Comparison of ENCODE assay signal across 25 mouse cellular contexts in the genomic region with DNA sequence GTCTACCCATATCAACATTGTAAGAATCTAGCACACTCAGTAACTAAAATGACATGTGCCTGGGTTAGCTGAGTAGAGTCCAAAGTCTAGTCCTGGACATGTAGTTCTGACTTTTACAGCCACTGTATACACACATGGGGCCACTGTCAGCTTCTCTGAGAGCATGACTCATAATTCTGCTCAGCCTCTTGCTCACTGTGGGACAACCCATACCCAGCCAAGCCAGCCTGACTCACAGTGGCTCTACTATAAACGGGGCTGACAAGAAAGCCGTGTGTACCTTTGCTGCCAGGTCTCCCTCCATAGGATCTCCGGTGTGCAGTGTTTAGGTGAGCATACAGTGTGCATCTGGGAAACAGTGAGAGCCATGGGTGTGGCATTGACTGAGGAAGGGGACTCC. TPM values are rescaled to one million over a fixed set of nuclear protein-coding genes. Genes with fewer than 3 reads are reported as not detected.
A peak's percentile ranks its signal among the peaks of the same experiment; 100 is the strongest.
DNase-seq lines count a peak whose midpoint lies in the region; ATAC-seq and TF ChIP-seq lines count a peak whose summit lies in the region.
"Had no signal": no experiment of that assay in that cellular context is flagged by ENCODE, and none has a peak within 500 bp of the region (broad histone marks: within the 10 kb centered on the region; RNA-seq: fewer than 3 reads in every experiment).

No protein-coding gene starts in this region.

- no peaks in the 10 kb centered on the region for H3K27me3 ChIP-seq in liver, postnatal 0 days (ENCODE audit: insufficient read depth, low read length)
- no peaks in the 10 kb centered on the region for H3K27me3 ChIP-seq in liver, embryonic 12.5 days (replicated peaks)
- no peaks in the 10 kb centered on the region for H3K27me3 ChIP-seq in Patski
- H3K27me3 ChIP-seq in stomach, embryonic 15.5 days (replicated peaks): no peaks in the 10 kb centered on the region
- H3K27me3 ChIP-seq: limb, embryonic 15.5 days; midbrain, embryonic 15.5 days had no signal

- POLR2A ChIA-PET in Patski (lab: Charles Lee): no interaction called here

- peak; percentile 61 for ATAC-seq in liver, postnatal 0 days
- no peak for ATAC-seq in liver, embryonic 12.5 days
- peak; percentile 82 for ATAC-seq in Patski
- ATAC-seq in stomach, embryonic 15.5 days (ENCODE audit: insufficient read depth, low FRiP score, low read depth): peak; percentile 96
- ATAC-seq: activated CD4-positive, CD25-positive, alpha-beta regulatory T cell, adult 4 months; forebrain, postnatal 0 days; hindbrain, postnatal 0 days; midbrain, embryonic 15.5 days had no signal

- no peaks in the 10 kb centered on the region for H3K9me3 ChIP-seq in liver, postnatal 0 days (ENCODE audit: low read length)
- H3K9me3 ChIP-seq in liver, embryonic 12.5 days (replicated peaks): no peaks in the 10 kb centered on the region
- H3K9me3 ChIP-seq in stomach, embryonic 15.5 days: no peaks in the 10 kb centered on the region
- H3K9me3 ChIP-seq: limb, embryonic 15.5 days; midbrain, embryonic 15.5 days had no signal

- no peak for DNase-seq in liver, postnatal 0 days
- DNase-seq in Patski (ENCODE audit: low read depth, low spot score) (no peak), MN1 (ENCODE audit: low spot score) (no peak)
- DNase-seq in gastrocnemius, adult 2 months: no peak
- no peak for DNase-seq in ovary, postnatal 36 days (ENCODE audit: low spot score)
- DNase-seq: cerebellum, adult 9-10 months; forebrain, postnatal 0 days; gastrocnemius, postnatal 25 days; heart, postnatal 14 days; kidney, postnatal 10 days; layer of hippocampus, adult 9-11 months; thymus, postnatal 25 days had no signal

- no peak overlapping the region for H3K9ac ChIP-seq in liver, postnatal 0 days (replicated peaks)
- no peak overlapping the region for H3K9ac ChIP-seq in liver, embryonic 12.5 days
- no peak overlapping the region for H3K9ac ChIP-seq in stomach, embryonic 15.5 days
- H3K9ac ChIP-seq: forebrain, postnatal 0 days; limb, embryonic 15.5 days; midbrain, embryonic 15.5 days had no signal

- no peak overlapping the region for H3K4me3 ChIP-seq in liver, postnatal 0 days (ENCODE audit: low read depth, low read length)
- H3K4me3 ChIP-seq in liver, embryonic 12.5 days: no peak overlapping the region
- H3K4me3 ChIP-seq in embryonic fibroblast, embryonic 13.5 days (ENCODE audit: insufficient read depth, low read length): no peak overlapping the region
- H3K4me3 ChIP-seq in stomach, embryonic 15.5 days (replicated peaks): no peak overlapping the region
- H3K4me3 ChIP-seq in gastrocnemius, adult 2 months: no peak overlapping the region
- H3K4me3 ChIP-seq: erythroblast, embryonic 14.5 days; limb, embryonic 15.5 days; midbrain, embryonic 15.5 days had no signal

- intact Hi-C loops in gastrocnemius, adult 2 months (cut with DNase I): no loop called here

- WGBS in liver, postnatal 0 days (ENCODE audit: insufficient replicate concordance): 82% methylated on average over 3 of the region's 3 CpGs
- WGBS in liver, embryonic 12.5 days (ENCODE audit: insufficient replicate concordance): 75% methylated on average over 3 of the region's 3 CpGs
- 66% methylated on average over 3 of the region's 3 CpGs for WGBS in stomach, embryonic 15.5 days

- H3K4me2 ChIP-seq in liver, postnatal 0 days (ENCODE audit: low read depth, low read length): no peak overlapping the region
- H3K4me2 ChIP-seq in liver, embryonic 12.5 days: no peak overlapping the region
- no peak overlapping the region for H3K4me2 ChIP-seq in stomach, embryonic 15.5 days
- H3K4me2 ChIP-seq: limb, embryonic 15.5 days; midbrain, embryonic 15.5 days had no signal

- in situ Hi-C loops in Patski (cut with MboI; ENCODE audit: low pct_unique_long_range_greater_than_20kb): no loop called here

- TF ChIP-seq CTCF in liver, postnatal 0 days (IDR thresholded peaks at IDR 0.05; ENCODE audit: low read depth): no peak
- TF ChIP-seq CTCF in Patski (IDR thresholded peaks at IDR 0.05): no peak
- TF ChIP-seq CTCF in embryonic fibroblast, embryonic 13.5 days (IDR thresholded peaks at IDR 0.05; ENCODE audit: borderline replicate concordance, insufficient read depth, low read length): no peak
- TF ChIP-seq CTCF in gastrocnemius, adult 2 months (IDR thresholded peaks at IDR 0.05): no peak

- TF ChIP-seq POLR2A in embryonic fibroblast, embryonic 13.5 days (IDR thresholded peaks at IDR 0.05; ENCODE audit: low read depth, low read length): no peak

- no peaks in the 10 kb centered on the region for H3K36me3 ChIP-seq in liver, postnatal 0 days (replicated peaks; ENCODE audit: insufficient read depth, low read length)
- H3K36me3 ChIP-seq in liver, embryonic 12.5 days: no peaks in the 10 kb centered on the region
- H3K36me3 ChIP-seq in stomach, embryonic 15.5 days: no peaks in the 10 kb centered on the region
- H3K36me3 ChIP-seq: limb, embryonic 15.5 days; midbrain, embryonic 15.5 days had no signal

- H3K4me1 ChIP-seq in liver, postnatal 0 days (ENCODE audit: insufficient read depth): no peaks in the 10 kb centered on the region
- no peaks in the 10 kb centered on the region for H3K4me1 ChIP-seq in liver, embryonic 12.5 days
- H3K4me1 ChIP-seq in embryonic fibroblast, embryonic 13.5 days (ENCODE audit: control insufficient read depth, insufficient read depth, low read length): peaks cover 4% of the 10 kb centered on the region
- no peaks in the 10 kb centered on the region for H3K4me1 ChIP-seq in stomach, embryonic 15.5 days
- H3K4me1 ChIP-seq: limb, embryonic 15.5 days; midbrain, embryonic 15.5 days had no signal

- no peak overlapping the region for H3K27ac ChIP-seq in liver, postnatal 0 days (ENCODE audit: low read depth)
- H3K27ac ChIP-seq in liver, embryonic 12.5 days: no peak overlapping the region
- peak overlapping the region; percentile 58; the same call in 1 of the 2 replicates for H3K27ac ChIP-seq in embryonic fibroblast, embryonic 13.5 days (ENCODE audit: insufficient read depth, low read length)
- no peak overlapping the region for H3K27ac ChIP-seq in stomach, embryonic 15.5 days
- no peak overlapping the region for H3K27ac ChIP-seq in gastrocnemius, adult 2 months
- H3K27ac ChIP-seq: hindbrain, postnatal 0 days; limb, embryonic 15.5 days; midbrain, embryonic 15.5 days had no signal

- TF ChIP-seq EP300 in liver, postnatal 0 days (IDR thresholded peaks at IDR 0.05; ENCODE audit: low read depth): no peak

- CTCF ChIA-PET in Patski (lab: Charles Lee): interaction anchor here (1.8 kb wide), 1 partner anchor 122 kb away, joined by 4 read pairs; no protein-coding TSS in a partner anchor

RNA-seq across cellular contexts. Expression of a gene that starts 19.2 kb away (rescaled TPM):
- polyA plus RNA-seq in liver, postnatal 0 days (2015; fragmentation: Nextera tagmentation; extraction: Ambion mirVana): not detected in 2 replicates
- not detected in 2 replicates for polyA plus RNA-seq in liver, embryonic 12.5 days (2016; fragmentation: Nextera tagmentation; extraction: Ambion mirVana)
- polyA plus RNA-seq in Patski (2021): not detected
- not detected in 2 replicates for polyA plus RNA-seq in embryonic fibroblast, embryonic 13.5 days (2011; ENCODE audit: insufficient read length, low read depth, missing spikeins)
- polyA plus RNA-seq in stomach, embryonic 15.5 days (2015; fragmentation: Nextera tagmentation; extraction: Ambion mirVana): 5.2 and 6.7 TPM in 2 replicates
- total RNA-seq in gastrocnemius, adult 2 months (2021): not detected
- total RNA-seq: gastrocnemius, postnatal 25 days; heart, postnatal 14 days; hindbrain, postnatal 0 days; left cerebral cortex, postnatal 10 days; megakaryocyte, adult 5-6 weeks; MEL had no signal
- polyA plus RNA-seq: activated CD4-positive, CD25-positive, alpha-beta regulatory T cell, adult 4 months; erythroblast, embryonic 14.5 days; forebrain, postnatal 0 days; hindbrain, postnatal 0 days; limb, embryonic 15.5 days; lung, embryonic 16.5 days; midbrain, embryonic 15.5 days; neural tube, embryonic 11.5 days had no signal

RNA-seq across cellular contexts. Expression of a gene that starts 28.0 kb away (rescaled TPM):
- polyA plus RNA-seq in liver, postnatal 0 days (2015; fragmentation: Nextera tagmentation; extraction: Ambion mirVana): 3.5 and 3.9 TPM in 2 replicates
- polyA plus RNA-seq in liver, embryonic 12.5 days (2016; fragmentation: Nextera tagmentation; extraction: Ambion mirVana): 4.6 and 6.0 TPM in 2 replicates
- polyA plus RNA-seq in Patski (2021): 8.8 TPM
- 3.2 and 4.4 TPM in 2 replicates for polyA plus RNA-seq in embryonic fibroblast, embryonic 13.5 days (2011; ENCODE audit: insufficient read length, low read depth, missing spikeins)
- polyA plus RNA-seq in stomach, embryonic 15.5 days (2015; fragmentation: Nextera tagmentation; extraction: Ambion mirVana): 3.2 and 3.4 TPM in 2 replicates
- total RNA-seq in gastrocnemius, adult 2 months (2021): 1 to 10 TPM; 1.2 to 1.6 TPM
